Mouse (Mus musculus) cerebellum, adult 11 months (tissue): ENCODE data around the gene Ifnz.
A peak's percentile ranks its signal among the peaks of the same experiment; 100 is the strongest.
"Not testable (repeated sequence)": the region's sequence is repeated elsewhere in the genome, so short reads cannot be mapped to it uniquely, and the experiment has no call there.

Experiments
- DNase-seq: peaks from one replicate; pipeline ENCODE4 v3.0.0; 2022

Gene Ifnz

GRCm38 (mm10) chr4:88788402-88788801 lies 6.5 kb downstream of the Ifnz start, which contains the start of gene Gm13277:
Gene Gm13277, plus strand, starts transcription at chr4:88788632.
- peak; percentile 61 for DNase-seq

- not testable (repeated sequence) for DNase-seq
These were observed 9.3 kb downstream of the Ifnz start, which contains the start of gene Gm13278 for GRCm38 (mm10) chr4:88791250-88791649. Gene Gm13278, plus strand, starts transcription at chr4:88791550.

- DNase-seq: peak; percentile 73
These were observed 12.2 kb downstream of the Ifnz start, which contains the start of gene Gm13275 for GRCm38 (mm10) chr4:88793936-88794675. Gene Gm13275, plus strand, starts transcription at chr4:88794487.

GRCm38 (mm10) chr4:88797097-88797496 lies 15.2 kb downstream of the Ifnz start, which contains the start of gene Gm13279:
Gene Gm13279, plus strand, starts transcription at chr4:88797397.
- not testable (repeated sequence) for DNase-seq

GRCm38 (mm10) chr4:88799365-88799764 lies 17.4 kb downstream of the Ifnz start, which contains the start of gene Gm13285:
Gene Gm13285, plus strand, starts transcription at chr4:88799665.
- not testable (repeated sequence) for DNase-seq

GRCm38 (mm10) chr4:88802954-88803353 lies 21.0 kb downstream of the Ifnz start, which contains the start of gene Gm13287:
Gene Gm13287, plus strand, starts transcription at chr4:88803254.
- DNase-seq: not testable (repeated sequence)

GRCm38 (mm10) chr4:88805231-88805630 lies 23.3 kb downstream of the Ifnz start, which contains the start of gene Gm13288:
Gene Gm13288, plus strand, starts transcription at chr4:88805531.
- not testable (repeated sequence) for DNase-seq

- DNase-seq: peak; percentile 17
These were observed 23.8 kb downstream of the Ifnz start for GRCm38 (mm10) chr4:88805761-88806160.

GRCm38 (mm10) chr4:88815928-88816327 lies 34.0 kb downstream of the Ifnz start, which contains the start of gene Ifna7:
Gene Ifna7, plus strand, starts transcription at chr4:88816228.
- no peak for DNase-seq

GRCm38 (mm10) chr4:88819659-88820058 lies 37.7 kb downstream of the Ifnz start, which contains the start of gene Ifna11:
Gene Ifna11, plus strand, starts transcription at chr4:88819959.
- no peak for DNase-seq

- no peak for DNase-seq
These were observed 41.1 kb downstream of the Ifnz start for GRCm38 (mm10) chr4:88822995-88823394.

- not testable (repeated sequence) for DNase-seq
These were observed 45.2 kb downstream of the Ifnz start, which contains the start of gene Ifna6 for GRCm38 (mm10) chr4:88827116-88827515. Gene Ifna6, plus strand, starts transcription at chr4:88827416.

- DNase-seq: no peak
These were observed 48.6 kb downstream of the Ifnz start for GRCm38 (mm10) chr4:88830523-88830922.
